Mouse (Mus musculus) G1E (cell line): ENCODE measurements around the gene Phc2.

ENCODE experiments used
- POLR2AphosphoS5 ChIP-seq: IDR thresholded peaks from 2 replicates; pipeline ENCODE4 v1.6.1; 2012; ENCODE audit warnings: low read depth, low read length, inconsistent platforms; ENCODE audit not compliant: insufficient replicate concordance
- TAL1 ChIP-seq: conservative IDR thresholded peaks from 2 replicates; pipeline ENCODE4 v1.6.1; 2012; ENCODE audit warnings: low read depth, low read length, inconsistent platforms, mixed read lengths

- TF ChIP-seq POLR2AphosphoS5 (no peak), TAL1 (no peak)
These were observed 128.1 kb downstream of the Phc2 start for GRCm38 (mm10) chr4:128782645-128783044.
